Mouse (Mus musculus) kidney, adult 2 months (tissue): ENCODE measurements around the gene Ttyh3. TPM values are rescaled to one million over a fixed set of nuclear protein-coding genes. Genes with fewer than 3 reads are reported as not detected.

Experiments used
- DNase-seq: peaks from one replicate; pipeline ENCODE4 v3.0.0; 2021
- H3K27ac ChIP-seq: fragments of 200-500 bp; 2 replicates; pipeline ENCODE4 v1.5.1; 2012; ENCODE audit warnings: low read depth, low read length, control low read depth, inconsistent platforms; ENCODE audit not compliant: insufficient read depth
- H3K27me3 ChIP-seq: fragments of 200-500 bp; replicated peaks from 2 replicates; pipeline ENCODE4 v1.6.1; 2012; ENCODE audit warnings: mild to moderate bottlenecking, moderate library complexity, low read length, inconsistent platforms; ENCODE audit not compliant: control insufficient read depth, insufficient read depth
- H3K36me3 ChIP-seq: fragments of 200-500 bp; 2 replicates; pipeline ENCODE4 v1.6.1; 2012; ENCODE audit warnings: mild to moderate bottlenecking, moderate library complexity, low read length, inconsistent platforms; ENCODE audit not compliant: control insufficient read depth, insufficient read depth
- H3K4me1 ChIP-seq: fragments of 200-500 bp; 2 replicates; pipeline ENCODE4 v1.6.1; 2011; ENCODE audit warnings: low read length; ENCODE audit not compliant: control insufficient read depth, insufficient read depth
- H3K4me3 ChIP-seq: fragments of 200-500 bp; 2 replicates; pipeline ENCODE4 v1.5.1; 2011; ENCODE audit warnings: mild to moderate bottlenecking, low read depth, low read length, control low read depth; ENCODE audit not compliant: insufficient read depth
- CTCF ChIP-seq: fragments of 200-500 bp; conservative IDR thresholded peaks from 2 replicates; pipeline ENCODE4 v1.5.1; 2011; ENCODE audit warnings: low read depth, mild to moderate bottlenecking, control low read depth, low read length, moderate library complexity, mixed read lengths; ENCODE audit not compliant: insufficient read depth, insufficient read length
- POLR2A ChIP-seq: fragments of 200-500 bp; IDR thresholded peaks from one replicate; pipeline ENCODE4 v1.6.1; 2011; ENCODE audit warnings: low read depth, low read length, control low read depth
- WGBS: fragments of 180-500 bp; shearing (Covaris S2); methylation state at CpG from one replicate; pipeline ENCODE4 v1.1.7; 2018; 5-methylcytosine and 5-hydroxymethylcytosine counted together
- polyA plus RNA-seq: library from polyadenylated mRNA; depleted of rRNA; stranded (reverse); fragments of >200 nt; gene quantifications from 2 replicates; pipeline ENCODE4 v1.2.3, GENCODE M21; 2012

The Ttyh3 gene
- polyA plus RNA-seq, 1 experiment = 35.6 TPM

GRCm38 (mm10) chr5:140645454-140645853 is 3.4 kb downstream of the Ttyh3 start:
- TF ChIP-seq CTCF (no peak), POLR2A (no peak)
- Histone ChIP-seq H3K4me3 (no peak overlapping the region), H3K36me3 (no peaks in the 10 kb centered on the region), H3K27me3 (no peaks in the 10 kb centered on the region), H3K4me1 (peaks cover 12% of the 10 kb centered on the region), H3K27ac (no peak overlapping the region)
- 89% methylated on average over 4 of the region's 4 CpGs for WGBS
- no peak for DNase-seq

- no peaks in the 10 kb centered on the region for H3K27me3 ChIP-seq
- no peaks in the 10 kb centered on the region for H3K36me3 ChIP-seq
- H3K4me3 ChIP-seq = no peak overlapping the region
- TF ChIP-seq POLR2A = no peak
- no peak for TF ChIP-seq CTCF
- peak; percentile 61 for DNase-seq
- peaks cover 12% of the 10 kb centered on the region for H3K4me1 ChIP-seq
- 56% methylated on average over 15 of the region's 15 CpGs for WGBS
- peak overlapping the region; percentile 32; the same call in 1 of the 2 replicates for H3K27ac ChIP-seq
Measured at GRCm38 (mm10) chr5:140644702-140645201, 4.1 kb downstream of the Ttyh3 start.

- no peak for DNase-seq
- WGBS = 85% methylated on average over 6 of the region's 6 CpGs
- Histone ChIP-seq H3K4me1 (peaks cover 10% of the 10 kb centered on the region), H3K36me3 (no peaks in the 10 kb centered on the region), H3K27ac (no peak overlapping the region; the same call in 1 of the 2 replicates), H3K4me3 (no peak overlapping the region), H3K27me3 (no peaks in the 10 kb centered on the region)
- 0 out of 2 replicates have a peak, but pooled peaks have one; percentile 10 for TF ChIP-seq CTCF
- no peak for TF ChIP-seq POLR2A
Measured at GRCm38 (mm10) chr5:140644263-140644662, 4.6 kb downstream of the Ttyh3 start.

GRCm38 (mm10) chr5:140642076-140642475 is 6.8 kb downstream of the Ttyh3 start:
- no peaks in the 10 kb centered on the region for H3K27me3 ChIP-seq
- 63% methylated on average over 3 of the region's 3 CpGs for WGBS
- H3K36me3 ChIP-seq = no peaks in the 10 kb centered on the region
- DNase-seq = peak; percentile 39
- no peaks in the 10 kb centered on the region; the same call in 1 of the 2 replicates for H3K4me1 ChIP-seq
- TF ChIP-seq POLR2A = no peak
- TF ChIP-seq CTCF = no peak
- H3K4me3 ChIP-seq = no peak overlapping the region
- no peak overlapping the region for H3K27ac ChIP-seq

GRCm38 (mm10) chr5:140641254-140641928 is 7.4 kb downstream of the Ttyh3 start:
- no peaks in the 10 kb centered on the region for H3K36me3 ChIP-seq
- DNase-seq = no peak
- WGBS = 57% methylated on average over 10 of the region's 10 CpGs
- H3K27ac ChIP-seq = no peak overlapping the region
- TF ChIP-seq CTCF = no peak
- no peak for TF ChIP-seq POLR2A
- H3K27me3 ChIP-seq = no peaks in the 10 kb centered on the region
- no peak overlapping the region for H3K4me3 ChIP-seq
- no peaks in the 10 kb centered on the region for H3K4me1 ChIP-seq

GRCm38 (mm10) chr5:140640812-140641211 is 8.0 kb downstream of the Ttyh3 start:
- WGBS = 63% methylated on average over 2 of the region's 2 CpGs
- no peak overlapping the region for H3K27ac ChIP-seq
- TF ChIP-seq CTCF (no peak), POLR2A (no peak)
- H3K4me3 ChIP-seq = no peak overlapping the region
- H3K36me3 ChIP-seq = no peaks in the 10 kb centered on the region
- no peak for DNase-seq
- no peaks in the 10 kb centered on the region for H3K4me1 ChIP-seq
- no peaks in the 10 kb centered on the region for H3K27me3 ChIP-seq

GRCm38 (mm10) chr5:140639871-140640270 is 9.0 kb downstream of the Ttyh3 start:
- TF ChIP-seq CTCF (no peak), POLR2A (no peak)
- Histone ChIP-seq H3K27ac (no peak overlapping the region), H3K27me3 (no peaks in the 10 kb centered on the region), H3K36me3 (no peaks in the 10 kb centered on the region), H3K4me1 (no peaks in the 10 kb centered on the region), H3K4me3 (no peak overlapping the region)
- peak; percentile 40 for DNase-seq
- 64% methylated on average over 14 of the region's 14 CpGs for WGBS

- H3K4me1 ChIP-seq = no peaks in the 10 kb centered on the region
- no peaks in the 10 kb centered on the region for H3K36me3 ChIP-seq
- no peak overlapping the region for H3K27ac ChIP-seq
- H3K4me3 ChIP-seq = no peak overlapping the region
- TF ChIP-seq CTCF (no peak), POLR2A (no peak)
- WGBS = 86% methylated on average over 4 of the region's 4 CpGs
- no peak for DNase-seq
- H3K27me3 ChIP-seq = no peaks in the 10 kb centered on the region
Measured at GRCm38 (mm10) chr5:140639312-140639711, 9.5 kb downstream of the Ttyh3 start.
